Mouse (Mus musculus) left cerebral cortex, postnatal 25 days (tissue): ENCODE measurements around the gene Lpar2. TPM values are rescaled to one million over a fixed set of nuclear protein-coding genes. Genes with fewer than 3 reads are reported as not detected.

Source experiments
- DNase-seq, 2 experiments: peaks; one replicate each; pipeline ENCODE4 v3.0.0; 2022; ENCODE audit warnings: low spot score in 2 of 2, mixed read lengths in 1 of 2
- intact Hi-C: fragments of 180-260 bp; cut with DNase I; formaldehyde crosslinking; loops from one replicate; pipeline ENCODE4 v1.15.1; 2025
- total RNA-seq, 2 experiments: library from RNA; stranded (reverse); gene quantifications; 2 replicates each; pipeline ENCODE4 v1.2.3; 2021

The Lpar2 gene
- total RNA-seq, 2 experiments from 2014 or later = 0.48 to 0.60 TPM

DNA sequence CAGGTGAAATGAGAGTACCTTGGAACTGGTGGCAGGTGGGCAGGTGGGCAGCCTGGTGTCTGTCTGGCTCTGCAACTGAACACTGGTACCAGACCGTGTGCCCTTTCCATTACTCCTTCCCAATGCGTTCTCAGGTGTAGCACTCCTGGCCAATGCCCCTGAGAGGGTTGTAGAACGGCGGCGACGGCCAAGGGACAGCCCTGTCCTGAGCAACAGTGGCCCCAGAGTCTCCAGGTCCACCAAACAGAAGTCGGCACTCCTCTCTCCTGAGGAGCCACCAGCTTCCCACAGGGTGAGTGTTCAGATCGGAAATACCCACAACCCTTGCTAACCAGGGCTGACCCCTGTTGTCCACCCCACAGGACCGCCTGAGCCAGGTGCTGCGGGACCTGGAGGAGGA lies 17.1 kb upstream of the Lpar2 start:
- no peak for DNase-seq
- intact Hi-C loops = no loop called here

DNA sequence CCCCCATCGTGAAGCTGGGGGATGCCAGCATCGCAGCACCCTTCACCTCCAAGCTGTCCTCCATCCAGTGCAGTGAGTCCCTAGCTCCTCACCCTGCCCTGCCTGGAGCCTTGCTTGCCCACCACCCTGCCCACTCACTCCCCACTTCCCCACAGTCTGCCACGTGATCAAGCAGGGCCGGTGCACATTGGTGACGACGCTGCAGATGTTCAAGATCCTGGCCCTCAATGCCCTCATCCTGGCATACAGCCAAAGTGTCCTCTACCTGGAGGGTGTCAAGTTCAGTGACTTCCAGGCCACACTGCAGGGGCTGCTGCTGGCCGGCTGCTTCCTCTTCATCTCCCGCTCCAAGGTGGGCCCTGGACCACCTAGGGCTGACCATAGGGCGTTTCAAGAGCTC lies 16.7 kb upstream of the Lpar2 start:
- no peak for DNase-seq
- intact Hi-C loops = no loop called here

DNA sequence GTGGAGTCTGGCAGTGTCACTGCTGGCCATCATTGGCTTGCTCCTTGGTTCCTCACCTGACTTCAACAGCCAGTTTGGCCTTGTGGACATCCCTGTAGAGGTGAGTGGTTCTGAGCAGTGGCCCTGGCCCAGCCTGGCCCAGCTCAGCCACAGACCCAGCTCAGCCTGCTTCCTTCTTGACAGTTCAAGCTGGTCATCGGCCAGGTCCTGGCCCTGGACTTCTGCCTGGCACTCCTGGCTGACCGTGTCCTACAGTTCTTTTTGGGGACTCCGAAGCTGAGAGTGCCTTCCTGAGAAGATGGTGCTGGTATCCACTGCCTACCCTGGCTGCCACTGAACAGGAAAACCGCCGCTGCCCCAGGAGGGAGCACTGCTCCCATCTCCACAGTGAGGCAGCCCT lies 15.0 kb upstream of the Lpar2 start:
- intact Hi-C loops = no loop called here
- no peak for DNase-seq

DNA sequence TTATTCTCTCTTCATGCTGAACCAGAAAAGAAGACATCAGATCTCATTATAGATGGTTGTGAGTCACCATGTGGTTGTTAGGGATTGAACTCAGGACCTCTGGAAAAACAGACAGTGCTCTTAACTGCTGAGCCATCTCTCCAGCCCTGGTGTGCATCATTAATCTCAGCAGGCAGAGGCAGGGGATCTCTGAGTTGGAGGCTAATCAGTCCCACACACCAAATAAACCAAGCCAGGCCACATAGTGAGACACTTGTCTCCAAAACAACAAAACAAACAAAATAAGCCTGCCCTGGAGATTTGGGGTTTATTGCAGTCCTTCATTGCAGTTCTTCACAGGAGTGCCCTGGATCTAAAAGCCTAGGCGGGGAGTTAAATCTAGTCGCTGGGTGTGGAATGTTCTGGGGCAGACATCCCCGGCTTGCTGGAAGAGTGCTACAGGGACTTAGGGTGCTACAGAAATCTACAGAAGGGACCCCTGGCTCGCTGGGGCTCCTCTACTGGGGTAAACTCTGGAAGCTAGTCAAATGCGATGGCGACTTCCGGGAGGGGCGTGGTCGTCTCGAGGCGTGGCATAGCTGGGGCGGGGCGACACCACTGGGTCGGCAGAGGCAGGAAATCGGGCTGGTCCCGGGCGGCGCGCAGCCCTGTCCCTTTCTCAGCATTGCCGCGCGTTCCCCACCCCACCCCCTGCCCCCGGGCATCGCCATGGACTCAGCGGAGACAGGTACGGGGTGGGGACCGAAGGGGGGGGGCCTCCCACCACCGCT lies 13.9 kb upstream of the Lpar2 start, which contains the start of gene Gmip:
Gene Gmip (plus strand): TSS at position 586 of the 770 bp plus-strand sequence.
- intact Hi-C loops = no loop called here
- DNase-seq = peak; percentile 53 to 68

DNA sequence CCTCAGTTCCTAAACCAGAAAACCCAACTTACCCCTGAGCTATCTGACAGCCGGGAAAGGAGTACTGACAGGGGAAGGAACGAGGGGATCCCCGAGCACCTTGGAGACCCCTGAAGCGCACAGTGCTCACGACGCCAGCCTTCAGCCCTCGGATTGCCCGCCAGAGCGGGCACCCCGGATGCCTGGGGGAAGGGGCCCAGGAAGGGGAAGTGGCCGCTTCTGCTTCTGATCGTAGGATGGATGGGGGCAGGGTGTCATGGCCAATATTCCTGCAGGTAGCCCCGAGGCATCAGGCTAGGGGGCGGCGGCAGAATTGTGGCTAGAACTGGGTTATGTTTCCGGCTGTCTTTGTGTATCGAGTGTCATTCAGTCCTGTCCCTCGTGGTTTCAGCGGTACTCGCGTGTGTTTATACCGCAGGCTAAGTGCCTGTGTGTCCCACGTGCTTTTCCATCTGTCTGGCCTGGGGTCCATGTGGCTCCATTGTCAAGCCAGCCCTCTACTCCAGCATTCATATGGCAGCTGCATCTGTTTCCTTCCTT lies 13.3 kb upstream of the Lpar2 start:
- peak in 1 of 2 experiments; percentile 31 for DNase-seq
- intact Hi-C loops = no loop called here

DNA sequence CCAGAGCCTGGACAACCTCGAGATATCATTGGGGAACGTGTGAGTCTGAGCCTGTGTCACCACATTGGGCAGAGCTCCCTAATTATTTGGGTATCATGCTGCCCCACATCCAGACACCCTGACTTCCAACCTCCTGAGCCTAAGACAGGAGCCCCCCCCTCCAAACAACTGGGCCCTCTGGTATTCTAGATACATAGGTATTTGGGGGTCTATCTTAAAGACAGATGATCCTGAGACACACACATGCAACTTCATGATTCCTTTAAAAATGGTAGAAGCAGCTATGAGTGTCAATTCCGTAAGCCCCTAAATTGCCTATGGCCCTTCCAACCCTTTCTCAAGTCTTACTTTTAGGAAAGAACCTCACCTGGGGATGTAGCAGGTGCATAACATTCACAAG lies 12.4 kb upstream of the Lpar2 start:
- intact Hi-C loops = no loop called here
- DNase-seq = no peak

DNA sequence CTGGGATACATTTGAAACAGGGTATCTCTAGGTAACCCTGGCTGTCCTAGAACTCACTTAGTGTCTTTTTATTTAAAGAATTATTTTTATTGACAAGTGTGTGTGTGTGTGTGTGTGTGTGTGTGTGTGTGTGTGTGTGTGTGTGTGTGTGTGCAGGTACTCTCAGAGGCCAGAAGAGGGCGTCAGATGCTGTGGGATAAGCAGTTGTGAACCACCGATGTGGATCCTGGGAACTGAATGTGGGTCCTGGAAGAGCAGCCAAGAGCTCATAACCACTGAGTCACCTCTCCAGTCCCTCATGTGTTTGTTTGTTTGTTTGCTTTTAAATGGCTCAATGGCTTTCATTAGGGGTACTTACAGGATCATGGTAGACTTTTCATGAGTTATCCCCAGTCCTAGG lies 7.3 kb upstream of the Lpar2 start:
- no peak for DNase-seq
- intact Hi-C loops = no loop called here

DNA sequence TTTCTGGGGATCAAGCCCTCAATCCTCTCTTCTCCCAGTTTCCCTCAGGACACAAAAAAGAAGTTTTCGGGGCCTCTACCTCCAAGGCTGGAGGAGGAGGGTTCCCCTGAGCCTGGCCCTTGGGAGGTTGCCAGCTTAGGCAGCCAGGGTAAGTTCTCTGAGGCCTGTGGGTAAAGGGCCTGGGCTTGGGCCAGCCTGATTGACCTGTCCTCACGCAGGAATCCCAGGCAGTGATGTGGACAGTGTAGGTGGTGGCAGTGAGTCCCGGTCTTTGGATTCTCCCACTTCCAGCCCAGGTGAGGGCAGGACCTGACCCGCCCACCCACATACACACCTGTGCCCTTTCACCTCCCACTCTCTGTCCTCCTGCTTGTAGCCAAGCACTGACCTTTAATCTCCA lies 6.8 kb upstream of the Lpar2 start:
- DNase-seq = no peak
- intact Hi-C loops = no loop called here

DNA sequence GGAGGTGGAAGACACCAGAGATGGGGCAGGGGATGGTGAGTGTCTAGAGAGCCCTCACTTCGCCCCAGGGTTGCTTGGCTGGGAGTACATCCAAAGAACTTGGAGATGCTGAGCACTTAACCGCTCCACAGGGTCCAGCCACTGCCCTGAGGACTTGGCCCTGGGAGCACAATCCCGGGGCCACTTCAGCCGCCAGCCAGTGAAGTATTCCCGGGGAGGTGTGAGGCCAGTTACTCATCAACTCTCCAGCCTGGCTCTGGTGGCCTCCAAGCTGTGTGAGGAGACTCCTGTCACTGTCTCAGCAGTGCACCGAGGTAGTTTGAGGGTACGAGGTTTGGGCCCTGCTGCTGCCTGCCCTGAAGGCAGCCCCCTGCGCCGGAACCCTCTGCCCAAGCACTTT lies 1.8 kb upstream of the Lpar2 start:
- intact Hi-C loops = no loop called here
- DNase-seq = no peak

DNA sequence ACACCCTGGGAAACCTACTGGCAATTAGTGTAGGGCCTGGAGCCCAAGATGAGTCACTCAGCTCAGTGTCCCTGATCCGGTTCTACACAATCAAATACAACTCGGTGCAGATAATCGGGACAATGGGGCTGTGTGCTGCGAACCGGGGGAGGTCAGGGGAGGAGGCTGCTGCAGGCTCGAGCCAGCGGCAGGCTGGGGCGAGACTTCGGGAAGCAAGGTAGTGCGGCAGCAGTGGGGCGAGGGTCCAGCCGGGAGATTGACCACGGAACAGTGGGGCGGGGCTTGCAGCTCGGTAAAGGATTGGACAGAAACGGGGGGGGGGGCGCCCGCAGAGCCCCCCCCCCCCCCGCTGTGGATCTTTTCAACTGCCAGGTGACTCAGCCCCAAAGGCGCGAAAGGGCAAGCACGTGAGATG lies 251 bp upstream of the Lpar2 start:
- no peak for DNase-seq
- intact Hi-C loops = no loop called here

DNA sequence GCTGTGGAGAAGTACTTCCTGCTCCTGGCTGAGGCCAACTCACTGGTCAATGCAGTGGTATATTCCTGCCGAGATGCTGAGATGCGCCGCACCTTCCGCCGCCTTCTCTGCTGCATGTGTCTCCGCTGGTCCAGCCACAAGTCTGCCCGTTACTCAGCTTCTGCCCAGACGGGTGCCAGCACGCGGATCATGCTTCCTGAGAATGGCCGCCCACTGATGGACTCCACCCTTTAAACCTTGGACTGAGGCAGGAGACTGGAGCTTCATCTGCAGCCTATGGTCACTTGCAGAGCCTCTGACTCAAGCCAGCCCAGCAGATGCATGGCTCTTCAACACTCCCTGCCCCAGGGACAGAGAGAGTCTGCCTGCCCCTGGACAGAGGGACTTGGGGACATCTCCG lies 4.1 kb downstream of the Lpar2 start:
- no peak for DNase-seq
- intact Hi-C loops = no loop called here

DNA sequence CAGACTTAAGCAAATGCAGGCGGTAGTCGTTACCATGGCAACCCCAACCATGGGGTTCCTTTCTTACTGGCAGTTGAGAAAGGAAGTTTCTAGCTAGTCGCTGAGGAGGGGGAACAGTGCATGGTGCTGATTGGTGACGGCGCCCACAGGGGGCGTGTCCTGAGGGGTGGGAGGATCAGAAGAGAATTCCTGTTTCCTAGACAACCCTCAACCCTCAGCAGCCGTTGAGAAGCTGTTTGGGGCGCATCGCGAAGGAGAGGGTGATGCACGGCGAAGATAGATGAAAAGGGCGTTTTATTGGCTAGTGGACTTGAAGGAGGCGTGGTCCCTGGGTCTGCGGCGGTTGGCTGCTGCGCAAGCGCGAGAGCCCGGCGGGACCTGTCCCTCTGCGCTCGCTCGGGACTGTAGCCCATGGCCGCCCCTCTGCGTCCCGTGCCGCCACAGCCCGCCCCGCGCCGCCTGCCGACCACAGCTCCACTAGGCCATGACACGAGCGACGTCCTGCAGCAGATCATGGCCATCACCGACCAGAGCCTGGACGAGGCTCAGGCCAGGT lies 10.1 kb downstream of the Lpar2 start, which contains the start of gene Pbx4:
Gene Pbx4 (plus strand): TSS at position 194 of the 556 bp plus-strand sequence.
- peak; percentile 92 to 99 for DNase-seq
- intact Hi-C loops = no loop called here

DNA sequence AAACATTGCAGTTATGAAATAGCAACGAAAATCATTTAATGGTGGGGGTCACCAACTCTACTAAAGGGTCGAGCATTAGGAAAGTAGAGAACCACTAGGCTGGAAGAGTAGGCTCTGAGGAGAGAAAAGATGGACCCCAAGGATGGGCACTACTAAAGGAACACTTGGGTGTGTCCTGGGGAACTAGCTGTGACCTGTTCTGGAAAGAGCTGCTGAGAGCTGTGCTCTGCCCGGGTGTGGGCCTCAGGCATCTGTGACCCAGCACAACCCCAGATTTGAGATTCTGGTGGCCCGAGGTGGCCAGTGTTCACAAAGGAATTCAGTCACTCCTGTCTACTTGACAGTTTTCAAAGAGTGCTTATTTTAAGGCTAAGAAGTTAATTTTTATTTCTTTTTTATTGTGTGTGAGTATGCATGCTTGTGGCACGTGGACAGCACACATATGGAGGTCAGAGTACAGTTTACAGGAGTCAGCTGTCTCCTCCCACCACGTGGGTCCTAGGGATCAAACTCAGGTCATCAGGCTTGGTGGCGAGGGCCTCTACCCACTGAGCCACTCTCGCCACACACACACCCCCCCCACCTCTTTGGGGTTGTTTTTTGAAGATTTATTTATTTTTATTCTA lies 14.9 kb downstream of the Lpar2 start:
- intact Hi-C loops = no loop called here
- no peak for DNase-seq

DNA sequence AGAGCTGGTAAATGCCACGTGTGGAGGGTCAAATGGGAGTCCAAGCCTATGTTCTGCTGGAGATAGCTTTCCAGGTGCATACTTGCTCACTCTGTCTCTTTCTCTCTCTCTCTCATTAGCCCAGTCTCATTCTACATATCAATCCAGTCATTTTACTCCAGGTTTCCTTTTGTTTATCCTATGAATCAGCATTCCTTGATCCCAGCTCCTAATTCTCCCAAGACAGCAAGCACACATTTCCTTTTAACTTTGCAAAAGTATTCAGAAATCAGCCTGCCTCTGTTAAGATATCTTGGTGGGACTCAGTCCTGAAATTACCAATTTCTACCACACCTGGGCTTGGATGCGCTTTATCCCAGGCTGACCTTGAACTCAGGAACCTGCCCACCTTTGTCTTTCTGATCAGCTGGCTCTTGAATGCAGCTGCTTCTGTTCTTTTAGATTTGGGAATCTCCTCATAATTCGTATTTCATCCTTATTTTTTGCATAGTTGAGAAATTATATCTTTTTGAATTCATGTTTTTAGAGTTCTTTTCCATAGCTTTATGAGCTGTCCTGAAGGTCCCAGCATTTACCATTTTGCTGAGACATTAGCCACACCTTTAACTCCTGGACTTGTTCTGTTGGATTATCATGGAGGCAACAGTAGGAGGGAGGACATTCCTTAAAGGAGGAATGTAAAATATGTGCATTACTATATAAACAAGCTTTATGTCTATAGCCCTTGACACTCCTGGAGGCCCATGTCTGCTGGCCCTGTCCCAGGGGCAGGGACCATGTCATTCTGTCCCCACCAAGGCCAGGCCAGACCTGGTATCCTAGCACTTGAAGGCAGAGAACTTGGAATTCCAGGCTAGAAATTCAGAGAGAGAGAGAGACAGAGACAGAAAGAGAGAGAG lies 25.2 kb downstream of the Lpar2 start:
- intact Hi-C loops = no loop called here
- DNase-seq = no peak

DNA sequence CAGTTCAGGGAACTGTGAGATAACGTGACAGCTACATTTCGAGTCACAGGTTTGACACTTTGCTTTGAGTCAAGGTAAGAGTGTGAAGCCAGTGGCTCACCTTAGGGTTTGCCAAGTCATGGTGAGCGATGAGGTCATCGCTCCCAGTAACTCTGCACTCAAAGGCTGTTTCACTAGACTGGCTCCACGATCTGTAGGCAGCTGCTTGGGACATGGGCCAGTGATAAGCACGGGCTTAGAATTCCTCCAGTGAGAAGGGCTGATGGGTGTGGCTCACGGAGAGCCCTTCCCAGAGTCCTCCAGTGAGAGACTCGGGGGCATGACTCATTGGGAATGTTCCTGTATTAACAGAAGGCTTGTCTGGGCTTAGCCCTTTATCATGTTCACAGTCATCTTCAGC lies 26.7 kb downstream of the Lpar2 start:
- intact Hi-C loops = no loop called here
- DNase-seq = no peak

DNA sequence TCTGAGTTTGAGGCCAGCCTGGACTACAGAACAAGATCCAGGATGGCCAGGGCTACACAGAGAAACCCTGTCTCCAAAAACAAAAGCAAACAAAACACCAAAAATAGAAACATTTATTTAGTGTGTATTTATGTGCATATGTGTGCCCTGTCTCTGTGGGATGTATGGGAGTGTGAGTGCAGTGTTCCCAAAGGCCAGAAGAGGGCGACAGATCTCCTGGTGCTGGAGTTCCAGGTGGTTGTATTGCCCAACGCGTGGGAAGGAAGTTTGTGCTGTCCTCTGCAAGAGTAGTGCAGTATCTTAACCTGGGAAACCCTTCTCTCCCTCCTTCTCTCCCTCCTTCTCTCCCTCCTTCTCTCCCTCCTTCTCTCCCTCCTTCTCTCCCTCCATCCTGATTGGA lies 27.7 kb downstream of the Lpar2 start:
- intact Hi-C loops = no loop called here
- no peak for DNase-seq

DNA sequence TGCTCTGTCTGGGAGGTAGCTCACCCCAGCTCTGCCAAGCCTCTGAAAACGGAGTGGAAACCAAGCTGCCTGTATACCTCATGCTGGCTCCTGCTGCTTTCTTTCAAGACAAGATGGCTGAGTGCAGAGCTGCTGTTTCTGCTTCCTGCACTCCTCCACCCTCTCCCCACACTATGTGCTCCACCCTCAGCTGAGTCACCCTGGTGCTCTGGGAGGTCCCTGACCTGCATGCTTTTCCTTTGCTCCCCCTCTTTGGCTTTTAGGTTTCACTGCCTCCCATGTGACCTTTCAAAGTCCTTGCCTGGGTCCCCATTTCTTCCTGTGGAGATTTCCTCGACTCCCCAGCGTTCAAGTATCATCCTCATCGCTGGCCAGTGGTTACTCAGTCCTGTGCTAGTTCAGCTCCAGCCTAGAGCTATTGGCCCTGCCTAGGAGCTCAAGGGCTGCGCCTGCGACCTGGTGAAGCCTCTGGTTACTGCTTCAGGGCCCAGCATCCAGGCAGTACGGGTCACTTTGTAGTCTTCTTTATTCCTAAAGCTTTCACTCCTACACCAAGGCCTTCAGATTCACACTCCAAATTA lies 28.8 kb downstream of the Lpar2 start:
- no peak for DNase-seq
- intact Hi-C loops = no loop called here

DNA sequence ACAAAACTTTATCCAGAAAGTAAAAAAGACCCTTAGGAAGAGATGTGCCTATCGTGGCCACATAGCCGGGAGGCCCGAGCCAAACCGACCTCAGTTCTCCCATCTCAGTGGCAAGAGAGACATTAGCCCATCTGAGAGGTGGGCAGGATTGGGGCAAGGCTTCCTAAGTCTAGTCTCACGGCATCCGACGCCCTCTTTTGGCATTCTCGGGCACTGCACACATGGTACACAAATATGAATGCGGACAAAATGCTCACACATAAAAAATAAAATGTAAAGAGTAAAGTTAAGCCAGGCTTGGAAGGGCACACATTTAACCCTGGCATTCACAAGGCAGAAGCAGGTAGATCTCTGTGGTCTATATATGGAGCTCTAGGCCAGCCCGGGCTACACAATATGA lies 31.6 kb downstream of the Lpar2 start:
- DNase-seq = no peak
- intact Hi-C loops = no loop called here

DNA sequence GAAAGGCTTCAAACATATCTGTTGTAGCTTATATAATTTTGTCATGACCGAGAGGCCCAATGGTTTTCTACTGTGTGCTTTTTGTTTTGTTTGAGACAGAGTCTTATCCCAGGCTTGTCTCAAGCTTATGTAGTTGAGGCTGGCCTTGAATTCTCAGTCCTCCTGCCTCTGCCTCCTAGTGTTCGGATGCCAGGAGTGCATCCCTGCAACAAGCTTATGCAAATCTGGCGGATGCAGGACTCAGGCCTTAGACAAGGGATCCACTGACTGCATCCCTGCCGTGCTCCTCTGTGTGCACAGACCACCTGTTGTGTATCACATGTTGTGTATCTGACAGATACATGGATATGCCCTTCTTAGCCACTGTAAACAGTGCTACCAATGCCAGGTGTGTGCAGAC lies 38.6 kb downstream of the Lpar2 start:
- DNase-seq = no peak
- intact Hi-C loops = no loop called here

DNA sequence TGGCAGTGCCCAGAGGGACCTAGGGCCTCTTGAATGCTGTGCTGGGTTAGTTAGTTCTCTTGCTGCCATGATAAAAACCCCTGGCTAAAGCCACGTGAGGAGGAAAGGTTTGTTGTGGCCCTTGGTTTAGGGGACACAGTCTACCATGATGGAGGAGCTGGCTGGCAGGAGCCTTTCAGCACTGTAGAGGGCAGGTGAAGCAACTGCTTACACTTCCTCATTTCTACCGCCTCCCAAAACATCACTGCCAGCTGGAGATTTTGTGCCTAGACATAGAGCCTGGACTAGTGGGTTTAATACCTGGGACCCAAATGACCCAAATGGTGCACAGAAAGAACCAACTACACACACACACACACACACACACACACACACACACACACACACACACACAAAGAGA lies 39.0 kb downstream of the Lpar2 start:
- no peak for DNase-seq
- intact Hi-C loops = no loop called here
